Mouse (Mus musculus) CH12.LX (cell line): ENCODE results near the gene Gm128. TPM values are rescaled to one million over a fixed set of nuclear protein-coding genes. Genes with fewer than 3 reads are reported as not detected.

Experiments
- DNase-seq: peaks from one replicate; pipeline ENCODE4 v3.0.0-alpha.2; 2013; ENCODE audit errors: extremely low read depth
- H3K27ac ChIP-seq: 2 replicates; pipeline ENCODE4 v1.5.1; 2012; ENCODE audit warnings: low read depth, mild to moderate bottlenecking, control low read depth, moderate library complexity; ENCODE audit not compliant: insufficient read depth
- H3K27me3 ChIP-seq: replicated peaks from 2 replicates; pipeline ENCODE3; 2012; ENCODE audit warnings: inconsistent platforms
- H3K36me3 ChIP-seq, 2 experiments: replicated peaks in 1 of 2; 2 replicates each; pipeline versions ENCODE3 to v1.6.1; 2012; ENCODE audit warnings: inconsistent platforms in 1 of 2, low read length in 1 of 2, mild to moderate bottlenecking in 1 of 2, mixed read lengths in 1 of 2, moderate library complexity in 1 of 2; ENCODE audit not compliant: control insufficient read depth in 1 of 2, insufficient read depth in 1 of 2
- H3K4me1 ChIP-seq, 2 experiments: 2 replicates each; pipeline ENCODE4 v1.6.1; 2012; ENCODE audit warnings: inconsistent platforms in 1 of 2, moderate library complexity in 1 of 2; ENCODE audit not compliant: insufficient read depth in 2 of 2, control insufficient read depth in 1 of 2
- H3K4me2 ChIP-seq: 2 replicates; pipeline ENCODE4 v1.6.1; 2012; ENCODE audit warnings: low read depth, mild to moderate bottlenecking, control low read depth; ENCODE audit not compliant: poor library complexity, insufficient read depth, severe bottlenecking
- H3K4me3 ChIP-seq, 3 experiments: fragments of 150-350 bp in 1 of 3; sonication (generic) in 1 of 3; replicated peaks in 1 of 3; 2 replicates each; pipeline versions ENCODE3 to v1.5.1; 2011 to 2012; ENCODE audit warnings: low read depth in 2 of 3, low read length in 2 of 3, mild to moderate bottlenecking in 2 of 3, moderate library complexity in 2 of 3, control low read depth in 1 of 3, improper control_type of control experiment in 1 of 3, inconsistent platforms in 1 of 3, mixed read lengths in 1 of 3; ENCODE audit not compliant: poor library complexity in 1 of 3
- H3K79me2 ChIP-seq: replicated peaks from 2 replicates; pipeline ENCODE4 v1.6.1; 2012; ENCODE audit warnings: mild to moderate bottlenecking, moderate library complexity; ENCODE audit not compliant: control insufficient read depth, poor library complexity, insufficient read depth, severe bottlenecking; ENCODE audit errors: extremely low read depth
- H3K9ac ChIP-seq: 2 replicates; pipeline ENCODE4 v1.6.1; 2012; ENCODE audit warnings: low read depth, mild to moderate bottlenecking, control low read depth, moderate library complexity; ENCODE audit not compliant: insufficient read depth
- H3K9me3 ChIP-seq: replicated peaks from 2 replicates; pipeline ENCODE3; 2012; ENCODE audit warnings: low read length, inconsistent platforms, mixed read lengths
- BHLHE40 ChIP-seq: IDR thresholded peaks from 2 replicates; pipeline ENCODE4 v1.6.1; 2011; ENCODE audit warnings: mild to moderate bottlenecking, low read depth, low read length, improper control_type of control experiment
- CHD1 ChIP-seq: IDR thresholded peaks from 2 replicates; pipeline ENCODE4 v1.6.1; 2012; ENCODE audit warnings: low read depth, low read length, improper control_type of control experiment, inconsistent platforms
- CHD2 ChIP-seq: IDR thresholded peaks from 2 replicates; pipeline ENCODE4 v1.6.1; 2011; ENCODE audit warnings: low read length, improper control_type of control experiment
- CTCF ChIP-seq, 2 experiments: IDR thresholded peaks in 1 of 2; conservative IDR thresholded peaks in 1 of 2; 2 replicates each; pipeline ENCODE4 v1.5.1; 2011 to 2012; ENCODE audit warnings: low read depth in 2 of 2, low read length in 2 of 2, improper control_type of control experiment in 1 of 2, inconsistent platforms in 1 of 2, mild to moderate bottlenecking in 1 of 2, moderate library complexity in 1 of 2
- EP300 ChIP-seq: IDR thresholded peaks from 2 replicates; pipeline ENCODE4 v1.6.1; 2011; ENCODE audit warnings: low read length, improper control_type of control experiment
- HCFC1 ChIP-seq: IDR thresholded peaks from 2 replicates; pipeline ENCODE4 v1.6.1; 2012; ENCODE audit warnings: low read depth, mild to moderate bottlenecking, inconsistent platforms, low read length, improper control_type of control experiment
- KAT2A ChIP-seq: IDR thresholded peaks from 2 replicates; pipeline ENCODE4 v1.6.1; 2012; ENCODE audit warnings: low read length, improper control_type of control experiment, inconsistent platforms; ENCODE audit not compliant: insufficient replicate concordance
- MAFK ChIP-seq: IDR thresholded peaks from 2 replicates; pipeline ENCODE4 v1.6.1; 2011; ENCODE audit warnings: low read length, improper control_type of control experiment; ENCODE audit not compliant: insufficient replicate concordance
- MAX ChIP-seq: IDR thresholded peaks from 2 replicates; pipeline ENCODE4 v1.6.1; 2011; ENCODE audit warnings: low read length, improper control_type of control experiment
- MEF2A ChIP-seq: IDR thresholded peaks from 2 replicates; pipeline ENCODE4 v1.6.1; 2014; ENCODE audit warnings: low read depth, mild to moderate bottlenecking, inconsistent platforms, low read length, improper control_type of control experiment, borderline replicate concordance
- MYC ChIP-seq: IDR thresholded peaks from 2 replicates; pipeline ENCODE4 v1.6.1; 2011; ENCODE audit warnings: low read depth, mild to moderate bottlenecking, improper control_type of control experiment, low read length
- NELFE ChIP-seq: IDR thresholded peaks from 2 replicates; pipeline ENCODE4 v1.6.1; 2011; ENCODE audit warnings: low read depth, low read length, improper control_type of control experiment
- NRF1 ChIP-seq: IDR thresholded peaks from 2 replicates; pipeline ENCODE4 v1.6.1; 2014; ENCODE audit warnings: low read depth, mild to moderate bottlenecking, inconsistent platforms, low read length, improper control_type of control experiment, moderate library complexity
- POLR2AphosphoS2 ChIP-seq: IDR thresholded peaks from 2 replicates; pipeline ENCODE4 v1.6.1; 2011; ENCODE audit warnings: low read depth, low read length, improper control_type of control experiment
- RAD21 ChIP-seq: IDR thresholded peaks from 2 replicates; pipeline ENCODE4 v1.6.1; 2011; ENCODE audit warnings: low read depth, mild to moderate bottlenecking, low read length, improper control_type of control experiment, moderate library complexity
- RCOR1 ChIP-seq: conservative IDR thresholded peaks from 2 replicates; pipeline ENCODE4 v1.6.1; 2012; ENCODE audit warnings: low read depth, mild to moderate bottlenecking, inconsistent platforms, low read length, improper control_type of control experiment
- SIN3A ChIP-seq: IDR thresholded peaks from 2 replicates; pipeline ENCODE4 v1.6.1; 2012; ENCODE audit warnings: low read length, improper control_type of control experiment, inconsistent platforms
- TBP ChIP-seq: conservative IDR thresholded peaks from 2 replicates; pipeline ENCODE4 v1.6.1; 2011; ENCODE audit warnings: low read depth, low read length, improper control_type of control experiment
- TCF12 ChIP-seq: IDR thresholded peaks from 2 replicates; pipeline ENCODE4 v1.6.1; 2014; ENCODE audit warnings: low read depth, mild to moderate bottlenecking, inconsistent platforms, low read length, improper control_type of control experiment
- UBTF ChIP-seq: IDR thresholded peaks from 2 replicates; pipeline ENCODE4 v1.6.1; 2012; ENCODE audit warnings: low read depth, mild to moderate bottlenecking, inconsistent platforms, low read length, improper control_type of control experiment, moderate library complexity
- USF1 ChIP-seq: IDR thresholded peaks from 2 replicates; pipeline ENCODE4 v1.6.1; 2014; ENCODE audit warnings: low read depth, mild to moderate bottlenecking, inconsistent platforms, low read length, improper control_type of control experiment
- ZC3H11A ChIP-seq: IDR thresholded peaks from 2 replicates; pipeline ENCODE4 v1.6.1; 2012; ENCODE audit warnings: low read depth, mild to moderate bottlenecking, inconsistent platforms, low read length, improper control_type of control experiment
- ZKSCAN1 ChIP-seq: IDR thresholded peaks from 2 replicates; pipeline ENCODE4 v1.6.1; 2012; ENCODE audit warnings: low read depth, inconsistent platforms, low read length, improper control_type of control experiment, borderline replicate concordance
- ZMIZ1 ChIP-seq: IDR thresholded peaks from 2 replicates; pipeline ENCODE4 v1.6.1; 2012; ENCODE audit warnings: low read depth, mild to moderate bottlenecking, inconsistent platforms, low read length, improper control_type of control experiment
- ZNF384 ChIP-seq: IDR thresholded peaks from 2 replicates; pipeline ENCODE4 v1.6.1; 2012; ENCODE audit warnings: low read depth, low read length, improper control_type of control experiment, inconsistent platforms
- dilution Hi-C: fragments of 300-500 bp; cut with MboI; formaldehyde crosslinking; loops from 2 replicates; pipeline ENCODE4 v1.14.3; 2020; ENCODE audit warnings: low sequenced_read_pairs; ENCODE audit not compliant: extremely low pct_unique_long_range_greater_than_20kb, extremely low pct_ligation_motif_present
- in situ Hi-C: fragments of 300-500 bp; cut with MboI; formaldehyde crosslinking; loops from 3 replicates; pipeline ENCODE4 v1.14.3; 2019; ENCODE audit warnings: low sequenced_read_pairs, low pct_ligation_motif_present, low pct_unique_long_range_greater_than_20kb, mixed read lengths
- polyA plus RNA-seq: library from polyadenylated mRNA; unstranded; fragments of >175 nt; gene quantifications from 2 replicates; pipeline ENCODE4 v1.2.1, GENCODE M21; 2012; ENCODE audit warnings: low read depth; ENCODE audit not compliant: insufficient read length
- total RNA-seq, 2 experiments: library from RNA; depleted of rRNA; stranded (reverse); fragments of 300-350 nt in 1 of 2; fragments of >200 nt in 1 of 2; gene quantifications; 2 replicates each; pipeline ENCODE4 v1.2.3; 2012 to 2014

Gm128 gene
- total and polyA plus RNA-seq, 3 experiments: not detected

DNA sequence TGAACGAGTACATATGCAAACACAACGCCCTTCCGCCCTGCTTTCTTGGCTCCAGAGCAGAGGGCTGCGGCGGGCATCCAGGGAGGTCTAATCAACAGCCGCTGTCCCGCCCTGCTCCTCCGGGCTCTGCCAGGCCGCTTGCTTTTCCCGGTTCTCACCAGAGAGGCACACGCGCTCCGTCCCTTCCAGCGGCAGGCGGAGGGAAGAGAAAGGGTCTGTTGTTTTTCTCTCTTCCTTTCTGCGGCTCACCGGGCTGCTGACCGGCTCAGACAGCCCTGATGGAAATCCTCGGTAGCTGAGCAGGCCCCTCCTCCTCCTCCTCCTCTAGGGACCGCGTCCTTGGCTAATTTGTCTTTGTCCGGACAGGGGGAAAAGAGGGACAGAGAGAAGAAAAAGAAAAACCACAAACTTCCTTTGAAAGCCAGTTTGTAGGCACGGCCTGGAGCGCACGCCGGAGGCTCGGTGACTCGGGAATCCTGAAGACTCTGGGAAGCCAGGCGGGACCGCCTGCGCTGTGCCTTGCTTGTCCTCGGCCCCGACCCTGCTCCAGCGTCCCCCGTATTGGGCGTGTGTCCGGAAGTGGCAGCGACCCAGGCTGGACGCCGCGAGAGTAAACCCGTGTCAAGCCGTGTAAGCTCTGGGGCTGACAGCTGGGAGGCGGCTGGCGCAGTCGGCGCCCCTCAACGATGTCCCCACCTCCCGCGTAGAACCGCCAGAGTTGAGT, 41.6 kb upstream of the Gm128 start (continued):
- TF ChIP-seq EP300: no peak
- TF ChIP-seq HCFC1: peak; percentile 20; the same call in 1 of the 2 replicates
- TF ChIP-seq USF1: no peak
- no peak for TF ChIP-seq RAD21
- no peak for TF ChIP-seq MYC
- peak; percentile 36; the same call in 1 of the 2 replicates for TF ChIP-seq SIN3A
- 0 out of 2 replicates have a peak, but pooled peaks have one; percentile 31 for TF ChIP-seq ZMIZ1
- TF ChIP-seq UBTF: no peak

DNA sequence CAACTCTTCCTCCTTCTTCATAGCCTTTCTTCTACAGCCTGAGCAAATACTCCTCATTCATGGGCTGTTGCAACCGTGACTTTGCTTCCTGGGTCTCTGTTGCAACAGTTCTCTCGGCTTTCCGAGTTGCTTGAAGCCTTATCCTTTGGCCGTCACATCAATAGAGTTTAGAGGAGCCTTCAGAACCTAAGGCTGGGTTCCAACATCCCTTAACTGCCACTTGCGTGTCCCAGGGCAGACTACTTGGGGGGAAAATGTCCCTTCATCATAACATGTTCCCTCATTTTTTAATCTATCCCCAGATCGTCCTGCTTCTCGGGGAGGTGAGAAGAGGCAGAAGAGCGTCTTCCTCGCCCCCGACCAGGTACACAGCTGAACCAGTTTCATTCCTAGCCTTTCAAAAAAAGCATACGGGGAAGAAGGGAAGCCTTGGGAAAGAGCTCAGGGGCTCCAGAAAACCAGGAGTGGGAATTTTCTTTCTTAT, 41.0 kb upstream of the Gm128 start:
- Histone ChIP-seq H3K9ac (peak overlapping the region; percentile 96), H3K4me2 (peak overlapping the region; percentile 80), H3K9me3 (no peaks in the 10 kb centered on the region), H3K27ac (peak overlapping the region; percentile 41; the same call in 1 of the 2 replicates), H3K79me2 (0 out of 2 replicates have a peak, but pooled peaks cover 2% of the 10 kb centered on the region), H3K36me3 (peaks cover 0 to 2% of the 10 kb centered on the region in 2 experiments), H3K4me1 (peaks cover 0 to 23% of the 10 kb centered on the region in 2 experiments; a peak in 2 of 4 replicates), H3K4me3 (peak overlapping the region; percentile 68 to 86 (median 75)), H3K27me3 (no peaks in the 10 kb centered on the region)
- in situ Hi-C loops (no loop called here), dilution Hi-C loops (no loop called here)
- peak; percentile 37 for DNase-seq
- TF ChIP-seq TBP: peak; percentile 40; the same call in 1 of the 2 replicates
- TF ChIP-seq USF1: no peak

DNA sequence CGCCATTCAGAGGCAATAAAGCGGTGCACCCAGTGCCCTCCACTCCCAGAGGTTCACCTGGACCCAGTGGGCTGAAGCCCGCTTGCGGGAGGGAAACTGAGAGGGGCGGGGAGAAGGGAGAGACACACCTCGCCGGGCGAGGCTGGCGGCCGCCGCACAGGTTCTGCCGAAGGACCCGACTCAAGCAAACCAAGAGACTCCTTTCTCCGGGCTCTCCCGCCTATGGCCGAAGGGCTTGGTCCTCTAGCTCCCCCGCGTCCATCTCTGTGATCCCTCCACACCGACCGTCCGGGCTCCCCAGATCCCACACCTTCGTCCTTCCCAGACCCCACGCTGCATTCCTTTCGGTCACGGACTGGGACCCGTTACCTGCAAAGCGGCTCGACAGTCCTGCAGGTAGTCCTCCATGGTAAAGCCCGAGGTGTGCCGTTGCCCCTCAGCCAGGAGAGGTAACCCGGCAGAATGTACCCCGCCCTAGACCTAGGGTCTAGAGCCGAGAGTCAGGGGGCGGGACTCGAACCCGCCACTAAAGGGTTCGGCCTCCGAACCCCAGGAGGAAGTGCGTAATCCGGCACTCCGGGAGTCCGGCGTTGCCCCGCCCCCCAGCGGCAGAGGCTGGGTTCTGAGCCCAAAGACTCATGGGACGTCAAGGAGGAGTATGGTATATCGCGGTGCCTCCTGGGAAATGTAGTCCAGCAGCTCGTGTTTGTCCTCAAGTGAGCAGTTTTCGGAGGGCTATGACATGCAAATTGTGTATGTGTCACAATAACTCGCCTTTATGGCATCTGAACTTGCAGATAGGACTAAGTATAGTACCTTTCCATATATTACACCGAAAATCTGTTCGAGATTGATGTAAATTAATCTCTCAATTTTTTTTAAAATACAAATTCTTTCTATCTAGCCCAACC, 40.1 kb upstream of the Gm128 start, which contains the start of the genes Mindy1 and Prune1:
Mindy1 (plus strand) TSS at position 130 of the 911 bp plus-strand sequence.
Prune1 (minus strand) TSS at position 861 of the 911 bp plus-strand sequence.
- 0 out of 2 replicates have a peak, but pooled peaks cover 2% of the 10 kb centered on the region for H3K79me2 ChIP-seq
- H3K9ac ChIP-seq: peak within 1 kb of the TSS; percentile 96
- H3K4me2 ChIP-seq: peak within 1 kb of the TSS; percentile 80
- DNase-seq: peak; percentile 99
- peak within 1 kb of the TSS; percentile 41 for H3K27ac ChIP-seq
- H3K27me3 ChIP-seq: no peaks in the 10 kb centered on the region
- H3K36me3 ChIP-seq: peaks cover 0 to 2% of the 10 kb centered on the region in 2 experiments
- peaks cover 0 to 31% of the 10 kb centered on the region in 2 experiments; a peak in 2 of 4 replicates for H3K4me1 ChIP-seq
- H3K9me3 ChIP-seq: no peaks in the 10 kb centered on the region
- H3K4me3 ChIP-seq: peak within 1 kb of the TSS; percentile 81 to 93 (median 86)
- in situ Hi-C loops (no loop called here), dilution Hi-C loops (no loop called here)
- TF ChIP-seq MAX (peak; percentile 33; the same call in 1 of the 2 replicates), ZKSCAN1 (no peak), NRF1 (peak; percentile 46; the same call in 1 of the 2 replicates), BHLHE40 (0 out of 2 replicates have a peak, but pooled peaks have one; percentile 21), CHD1 (no peak; the same call in none of the 2 replicates), RCOR1 (no peak), CHD2 (no peak; the same call in 1 of the 2 replicates), KAT2A (peak; percentile 96; the same call in 1 of the 2 replicates), ZNF384 (peak; percentile 38; the same call in 1 of the 2 replicates), NELFE (0 out of 2 replicates have a peak, but pooled peaks have one; percentile 10), CTCF (conservative IDR thresholded peaks at IDR 0.05 in 1 of 2, IDR thresholded peaks at IDR 0.05 in 1 of 2; ENCODE audit: low read depth in 2 of 2, low read length in 2 of 2) (no peak), HCFC1 (peak; percentile 99), ZC3H11A (no peak), MAFK (no peak), TCF12 (peak; percentile 61), POLR2AphosphoS2 (no peak), MEF2A (no peak; the same call in 1 of the 2 replicates)
